Mouse (Mus musculus) c-Kit-positive CD71-positive TER-119-positive erythroid progenitor cells, embryonic 14.5 days (primary cell): ENCODE results near the gene Chchd6.

Experiments used
- DNase-seq: peaks from one replicate; pipeline ENCODE4 v3.0.0-alpha.2; 2013; ENCODE audit warnings: low spot score

Chchd6 gene

DNA sequence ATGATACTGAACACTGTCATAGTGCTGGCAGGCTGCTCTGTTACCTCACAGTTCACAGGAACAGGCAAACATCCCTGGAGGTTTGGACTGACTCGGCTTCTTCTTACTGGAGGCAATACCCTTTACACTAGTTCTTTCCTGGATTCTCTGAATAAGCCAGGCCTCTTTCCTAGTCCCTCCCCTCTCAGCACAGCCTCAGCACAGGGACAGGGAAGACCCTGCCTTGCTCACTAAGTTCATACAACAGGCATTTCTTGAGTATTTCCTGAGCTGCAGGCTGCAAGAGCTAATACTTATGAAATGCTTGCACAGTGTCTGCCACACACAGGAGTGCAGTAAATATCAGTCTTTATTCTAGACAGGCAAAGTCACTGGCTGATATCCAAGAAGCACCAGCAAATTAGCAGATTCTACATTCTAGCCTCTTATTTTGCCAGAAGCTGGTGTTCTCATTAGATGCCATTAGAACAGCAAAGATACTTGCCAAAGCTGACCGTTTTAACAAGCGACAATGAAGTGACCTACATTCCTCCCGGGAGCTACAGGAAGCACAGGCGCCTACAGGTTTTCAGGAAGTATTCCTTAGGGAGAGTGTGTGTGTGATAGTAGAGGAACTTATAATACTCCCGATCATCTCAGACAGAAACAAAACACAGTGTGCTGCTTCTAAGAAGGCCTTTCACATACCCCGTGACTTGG lies 142.3 kb downstream of the Chchd6 start:
- DNase-seq, result no peak

DNA sequence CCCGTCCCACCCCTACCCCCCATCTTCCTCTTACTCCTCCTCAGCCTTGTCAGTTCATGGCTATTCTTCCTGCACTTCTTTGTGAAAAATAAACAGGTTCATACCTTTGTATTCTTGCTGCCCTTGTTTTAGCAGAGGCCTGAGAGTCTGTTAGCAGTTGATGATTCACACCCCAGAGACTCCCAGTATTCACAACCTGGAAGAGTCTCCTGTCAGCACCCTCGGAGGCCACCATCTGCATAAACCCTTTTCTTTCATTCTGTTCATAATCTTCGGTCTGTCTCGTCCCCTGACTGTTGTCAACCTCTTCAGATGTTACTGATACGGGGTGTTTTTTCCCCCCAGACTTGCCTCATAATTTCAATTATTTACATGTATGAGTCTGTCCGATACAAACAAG lies 143.1 kb downstream of the Chchd6 start:
- no peak for DNase-seq

DNA sequence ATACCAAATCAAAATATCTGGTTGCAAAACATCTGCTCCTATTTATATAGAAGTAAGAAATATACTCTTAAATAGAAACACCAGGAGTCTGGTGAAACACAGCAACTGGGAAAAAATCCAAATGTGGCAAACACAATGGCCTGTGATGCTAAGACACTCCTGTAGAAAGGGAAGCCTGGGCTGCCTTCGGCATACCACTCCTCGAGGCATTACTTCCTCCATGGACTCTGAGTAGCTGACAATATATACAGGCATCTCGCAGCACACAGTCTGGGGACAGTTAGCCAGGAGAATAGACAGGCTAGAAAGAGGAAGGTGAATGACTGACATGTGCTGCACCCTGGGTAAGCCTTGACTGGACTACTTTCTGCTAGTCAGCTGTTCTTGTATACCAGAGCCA lies 146.7 kb downstream of the Chchd6 start:
- no peak for DNase-seq

DNA sequence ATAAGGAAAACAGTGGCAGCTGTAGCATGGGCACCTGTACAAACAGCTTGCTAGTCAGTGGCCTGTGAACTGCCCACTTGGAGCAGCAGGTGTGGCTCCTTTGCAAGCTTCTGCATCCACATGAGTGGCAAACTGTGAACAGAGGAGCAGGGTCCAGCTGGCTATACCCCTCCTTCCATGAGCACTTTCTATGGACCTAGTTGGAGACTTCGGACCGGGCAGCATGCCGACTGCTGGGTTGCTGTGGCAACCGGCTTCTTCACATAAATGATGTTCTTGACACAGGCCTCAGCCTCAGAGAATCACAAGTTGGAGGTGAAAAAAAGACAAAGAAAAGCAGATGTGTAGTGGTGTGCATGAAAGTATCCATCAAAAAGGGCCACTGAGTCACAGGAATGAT lies 154.8 kb downstream of the Chchd6 start:
- DNase-seq, result no peak

DNA sequence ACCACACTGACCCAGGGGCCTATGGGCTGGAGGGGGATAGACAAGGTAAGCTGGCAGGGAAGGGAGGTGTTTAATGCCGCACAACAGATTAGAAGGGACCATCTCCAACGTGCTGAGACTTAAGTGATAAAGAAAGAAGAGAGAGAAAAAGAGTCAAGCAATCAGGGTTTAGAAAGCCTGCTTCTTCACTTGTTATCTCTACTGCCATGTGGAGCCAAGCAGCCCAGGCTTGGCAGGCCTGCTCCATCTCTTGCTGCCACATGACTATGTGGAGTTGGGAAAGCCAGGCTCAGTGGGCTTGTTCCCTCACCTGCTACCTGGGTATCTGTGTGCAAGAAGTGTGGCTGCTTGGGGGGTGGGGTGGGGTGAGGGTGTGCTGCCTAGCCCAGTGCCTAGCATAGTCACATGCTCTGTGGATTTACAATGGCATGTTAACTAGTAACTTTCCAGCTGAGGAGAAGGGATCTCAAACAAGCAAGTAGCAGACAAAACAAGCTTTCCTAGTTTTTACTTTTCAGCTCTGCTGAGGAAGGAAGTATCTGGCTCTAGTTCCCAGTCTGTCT lies 163.5 kb downstream of the Chchd6 start:
- no peak for DNase-seq

DNA sequence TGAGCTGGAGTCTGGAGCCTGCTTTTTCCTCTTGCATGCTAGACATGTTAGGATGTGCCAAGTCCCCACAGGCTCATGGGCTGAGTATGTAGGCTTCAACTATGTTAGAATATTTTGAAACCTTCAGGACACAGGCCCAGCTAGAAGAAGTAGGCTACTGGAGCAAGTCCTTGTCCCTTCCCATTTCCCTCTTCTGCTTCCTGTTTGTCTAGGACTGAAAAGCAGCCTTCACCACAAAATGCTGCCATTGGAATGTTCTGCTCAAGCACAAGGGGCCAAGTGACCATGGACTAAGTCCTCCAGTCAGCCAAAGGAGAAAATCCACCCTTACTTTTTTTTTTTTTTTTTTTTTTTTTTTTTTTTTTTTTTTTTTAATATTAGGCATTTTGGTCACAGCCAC lies 164.7 kb downstream of the Chchd6 start:
- no peak for DNase-seq

DNA sequence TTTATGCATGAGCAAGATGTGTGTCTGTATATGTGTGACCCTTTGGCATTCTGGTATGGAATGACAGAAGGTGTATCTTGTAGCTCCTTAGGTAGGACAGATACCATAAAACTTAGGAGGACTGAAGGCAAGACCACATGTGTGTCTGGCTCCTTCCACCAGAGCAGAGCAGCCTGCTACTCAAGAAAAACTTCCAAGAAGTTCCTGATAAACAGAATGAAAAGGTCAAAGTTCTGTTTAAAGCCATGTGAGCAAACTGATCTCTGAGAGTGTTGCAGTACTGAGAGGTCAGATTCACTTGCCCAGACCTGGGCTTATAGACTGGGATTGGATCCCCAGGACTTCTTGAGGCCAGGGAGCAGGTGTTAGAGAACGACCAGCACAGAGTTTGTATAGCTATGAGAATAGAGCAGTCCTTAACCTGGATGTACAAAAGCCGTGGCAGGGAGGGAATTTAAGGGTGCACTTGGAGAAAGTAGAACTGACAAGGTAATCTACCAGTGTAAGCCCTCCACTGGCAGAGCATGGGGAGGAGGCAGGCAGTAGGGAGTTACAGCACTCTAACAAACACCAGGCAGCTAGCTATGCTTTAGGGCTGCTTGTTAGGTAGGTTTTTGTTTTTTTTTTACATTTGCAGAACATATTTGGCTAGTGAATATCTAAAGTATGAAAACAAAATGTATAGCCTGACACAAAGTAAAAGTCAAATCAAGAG lies 166.6 kb downstream of the Chchd6 start:
- no peak for DNase-seq

DNA sequence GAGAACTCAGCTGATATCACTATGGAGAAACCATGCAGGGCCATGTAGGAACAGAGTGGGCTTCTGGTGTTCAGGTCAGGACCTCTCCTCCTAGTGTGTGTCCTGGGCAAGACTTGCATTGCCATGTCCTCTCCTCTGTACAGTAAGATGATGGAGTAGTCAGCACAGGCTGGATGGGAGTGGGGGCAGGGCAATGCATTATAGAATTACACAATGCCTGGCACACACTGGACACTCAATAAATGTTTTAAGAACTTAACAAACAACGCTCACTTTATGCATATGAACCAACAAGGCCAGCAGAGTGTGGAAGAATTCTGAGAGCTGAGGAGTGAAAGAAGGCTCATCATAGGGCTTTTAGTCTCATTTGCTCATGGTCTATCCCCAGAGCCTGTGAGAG lies 171.0 kb downstream of the Chchd6 start:
- no peak for DNase-seq

DNA sequence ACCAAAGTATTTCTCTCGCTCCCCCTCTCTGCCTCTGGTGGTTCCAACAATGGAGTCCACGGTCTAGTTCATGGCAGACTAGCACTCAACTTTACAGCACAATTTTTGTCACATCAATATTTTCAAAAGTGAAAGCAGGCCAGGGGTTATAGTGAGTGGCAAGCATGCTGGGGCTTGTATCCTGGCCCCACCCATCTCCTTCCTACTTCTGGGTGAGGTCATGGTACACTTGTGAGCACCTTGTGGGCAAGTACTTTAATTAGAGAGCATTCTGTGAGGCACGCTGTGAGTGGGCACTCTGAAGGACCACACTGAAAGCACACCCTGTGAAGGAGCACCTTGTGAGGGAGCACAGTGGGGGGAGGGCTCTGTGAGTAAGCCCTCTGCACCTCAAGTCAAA lies 172.8 kb downstream of the Chchd6 start:
- no peak for DNase-seq

DNA sequence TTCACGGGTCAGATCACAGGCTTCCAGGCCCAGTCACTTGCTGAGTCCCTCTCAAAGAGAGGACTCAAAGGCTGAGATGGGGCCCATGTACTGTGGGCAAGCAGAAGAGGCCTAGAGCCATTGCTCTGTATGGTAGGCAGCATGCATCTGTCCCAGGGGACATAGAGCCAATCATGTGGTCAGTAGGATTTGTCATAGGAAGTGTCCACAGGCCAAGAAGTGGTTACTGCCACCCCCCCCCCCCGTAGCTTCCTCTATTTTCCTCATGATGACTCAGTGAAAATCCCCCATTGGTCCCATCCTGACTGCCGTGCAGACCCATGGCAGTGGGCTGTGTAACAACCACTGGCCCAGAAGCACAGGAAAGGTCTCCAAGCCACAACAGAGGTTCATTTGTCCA lies 173.5 kb downstream of the Chchd6 start:
- DNase-seq, result no peak

DNA sequence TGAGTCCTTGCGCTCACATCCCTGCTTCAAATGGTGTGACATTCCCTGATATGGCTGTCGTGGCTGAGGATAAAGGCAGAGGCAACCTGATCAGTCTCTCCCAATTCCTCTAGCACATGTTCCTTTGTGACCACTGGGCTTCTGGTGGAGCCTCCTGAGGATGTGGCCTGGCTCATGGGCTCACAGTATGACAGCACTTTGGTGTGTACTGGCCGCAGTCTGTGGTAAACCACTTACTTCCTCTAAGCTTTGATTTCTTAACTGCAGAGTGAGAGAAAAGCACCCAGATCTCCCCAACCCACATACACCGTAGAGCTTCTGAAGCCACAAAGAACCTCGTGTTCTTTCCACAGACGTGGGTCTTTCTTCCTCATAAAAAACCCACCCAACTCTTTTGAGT lies 173.9 kb downstream of the Chchd6 start:
- no peak for DNase-seq

DNA sequence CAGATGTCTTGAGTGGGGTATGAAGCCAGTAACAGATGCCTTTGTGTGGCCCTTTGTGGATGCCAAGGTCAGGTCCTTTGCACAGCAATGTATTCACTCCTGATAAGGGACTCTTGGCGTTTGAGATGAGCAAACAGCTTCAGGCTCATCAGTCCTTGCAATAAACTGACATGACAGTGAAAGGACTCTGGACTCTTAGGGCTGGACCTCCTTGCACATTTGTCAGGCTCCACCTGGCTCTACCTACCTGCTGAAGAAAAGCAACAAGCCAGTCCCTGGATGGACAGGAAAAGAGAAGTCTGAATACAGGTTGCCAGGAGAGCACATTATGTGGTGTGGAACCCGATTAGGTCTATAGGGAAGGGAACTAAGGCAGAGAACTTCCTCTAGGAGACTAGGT lies 174.7 kb downstream of the Chchd6 start:
- no peak for DNase-seq

DNA sequence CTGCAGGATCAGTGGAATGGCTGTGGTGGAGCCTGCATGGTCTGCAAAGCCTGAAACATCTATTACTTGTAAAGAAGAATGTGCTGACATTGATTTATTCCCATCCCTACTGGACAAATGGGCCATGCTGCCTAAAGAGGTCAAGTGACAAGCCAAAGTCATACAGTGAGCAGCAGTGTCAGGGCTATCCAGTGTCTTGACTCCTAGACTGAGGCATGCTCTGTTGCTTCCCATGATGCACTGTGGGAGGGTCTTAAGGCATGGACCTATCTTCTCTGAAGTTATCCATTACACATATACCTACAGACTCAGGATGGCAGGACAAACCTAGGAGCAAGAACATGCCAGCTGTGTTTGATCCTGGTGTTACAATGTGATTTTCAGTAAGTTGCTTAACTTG lies 175.3 kb downstream of the Chchd6 start:
- no peak for DNase-seq

DNA sequence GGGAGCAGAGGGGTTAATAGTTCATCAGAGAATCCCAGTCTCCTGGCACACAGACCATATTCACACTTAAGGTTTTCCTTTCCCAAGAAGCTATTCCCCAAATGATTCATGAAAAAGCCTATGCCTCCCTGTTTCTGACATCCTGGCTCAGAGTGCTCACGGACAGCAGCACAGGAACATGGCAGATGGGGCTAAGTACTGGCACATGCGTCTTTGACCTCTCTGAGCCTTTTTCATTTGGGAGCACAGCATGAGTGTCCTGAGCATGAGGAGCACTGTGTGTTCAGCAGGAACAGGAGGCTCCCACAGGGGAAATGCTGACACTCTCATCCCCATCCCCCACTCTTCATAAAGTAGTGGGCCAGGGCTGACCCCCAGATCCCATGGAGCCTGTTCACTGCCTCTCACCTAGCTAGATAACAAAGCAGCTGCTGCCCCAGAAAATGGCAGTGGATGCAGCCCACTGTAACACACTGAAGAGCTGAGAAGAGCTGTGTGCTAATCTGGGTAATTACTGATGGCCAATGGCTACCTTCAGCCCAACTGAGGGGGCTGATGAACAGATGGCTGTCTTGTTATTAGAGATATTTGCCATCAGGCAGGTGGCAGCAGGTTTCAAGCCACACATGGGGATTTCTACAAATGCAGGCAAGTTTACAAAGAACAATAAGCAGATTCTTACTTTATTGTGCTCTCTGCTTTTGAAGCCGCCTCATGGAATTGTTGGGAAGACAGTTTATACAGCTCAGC lies 176.2 kb downstream of the Chchd6 start:
- no peak for DNase-seq

DNA sequence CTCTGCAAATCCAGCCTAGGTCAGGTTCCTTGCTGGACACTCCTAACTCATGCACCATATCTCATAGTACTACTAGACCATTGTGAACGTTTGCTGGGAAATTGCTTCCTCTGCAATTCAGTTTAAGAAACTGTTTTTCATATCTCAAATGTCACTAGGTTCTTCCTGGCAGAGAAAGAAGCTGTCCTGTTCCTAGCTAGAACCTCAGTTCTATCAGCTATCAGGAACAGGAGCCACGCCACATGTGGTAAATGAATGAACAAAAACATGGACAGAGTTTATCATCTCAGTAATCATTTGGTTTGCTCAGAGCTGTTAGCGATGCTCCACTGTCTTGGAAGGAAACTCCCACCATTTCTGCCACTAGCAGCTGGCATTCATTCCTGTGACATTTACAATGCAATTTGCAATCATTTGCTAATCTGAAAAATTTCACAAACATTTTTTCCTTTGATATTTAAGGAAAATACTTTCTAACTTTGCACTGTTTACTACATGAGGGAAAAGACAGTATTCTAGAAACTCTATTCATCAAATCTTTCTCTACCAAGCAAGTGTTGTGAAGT lies 179.3 kb downstream of the Chchd6 start:
- DNase-seq, result no peak

DNA sequence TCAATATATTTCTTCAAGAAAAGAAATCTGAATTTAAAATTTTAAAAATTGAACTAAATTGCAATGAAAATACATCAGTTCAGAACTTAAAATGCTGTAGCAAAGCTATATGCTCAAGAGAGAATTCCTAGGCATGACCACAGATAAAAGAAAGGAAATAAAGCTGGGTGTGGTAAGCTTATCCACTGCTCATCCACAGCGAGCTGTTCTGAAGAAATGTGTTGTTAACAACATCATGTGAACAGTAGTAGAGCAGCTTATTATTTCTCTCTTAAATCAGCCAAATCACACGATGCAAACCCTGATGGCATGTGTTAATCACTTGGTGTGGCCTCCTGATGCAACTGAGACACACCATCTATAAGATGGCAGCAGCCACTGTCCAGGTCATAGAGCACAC lies 180.4 kb downstream of the Chchd6 start:
- DNase-seq, result no peak

DNA sequence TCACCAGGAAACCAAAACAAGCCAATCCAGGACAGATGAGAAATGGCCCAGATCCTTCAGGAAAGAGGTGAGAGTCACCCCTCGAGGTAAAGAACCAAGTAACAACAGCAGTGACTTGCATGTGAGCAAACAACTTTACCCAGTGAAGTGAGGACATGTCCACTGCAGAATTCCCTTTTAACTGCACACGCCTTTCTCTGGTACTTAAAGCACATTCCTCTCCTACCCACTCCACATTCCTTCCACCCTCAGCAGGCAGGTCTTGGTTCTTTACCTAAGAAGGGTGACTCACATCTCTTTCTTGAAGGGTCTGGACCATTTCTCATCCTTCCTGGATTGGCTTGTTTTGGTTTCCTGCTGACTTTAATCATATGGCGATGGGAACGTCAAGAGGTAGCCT lies 181.3 kb downstream of the Chchd6 start:
- no peak for DNase-seq

DNA sequence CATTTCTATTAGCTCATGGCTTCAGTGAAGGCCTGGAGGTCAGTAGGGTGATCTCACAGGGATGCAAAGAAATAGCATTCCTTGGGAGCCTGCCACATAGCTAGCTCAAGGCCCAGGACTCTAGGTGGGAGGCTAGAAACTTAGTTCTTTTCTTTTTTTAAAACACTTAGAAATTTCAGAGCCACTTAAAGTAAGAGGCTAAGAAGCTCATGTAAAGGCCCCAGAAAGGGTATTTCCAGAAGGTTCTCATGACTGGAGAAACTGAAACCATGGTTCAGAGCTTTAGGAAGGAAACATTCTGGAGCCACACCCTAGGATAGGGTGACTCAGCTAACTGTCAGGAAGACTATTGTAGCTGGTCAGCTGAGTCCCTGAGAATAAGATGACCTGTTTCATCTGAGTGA lies 182.0 kb downstream of the Chchd6 start:
- no peak for DNase-seq

DNA sequence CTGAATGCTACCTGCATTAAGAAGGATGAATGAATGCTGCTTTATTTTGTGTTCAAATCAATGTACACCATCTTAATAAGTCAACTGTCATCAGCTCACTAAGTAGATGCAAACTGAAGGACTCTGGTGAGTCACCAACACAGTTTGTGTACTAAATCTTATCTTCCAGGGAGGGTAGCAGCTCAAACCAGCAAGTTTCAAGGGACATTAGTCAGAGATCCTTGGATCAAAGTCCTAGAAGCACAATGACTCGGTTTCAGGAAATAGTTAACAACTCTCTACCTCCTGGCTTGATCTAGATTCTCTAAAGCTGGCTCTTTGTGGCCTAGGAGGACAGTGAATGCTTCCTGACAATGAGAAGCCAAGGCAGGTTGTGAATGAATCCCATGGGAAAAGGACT lies 182.9 kb downstream of the Chchd6 start:
- no peak for DNase-seq

DNA sequence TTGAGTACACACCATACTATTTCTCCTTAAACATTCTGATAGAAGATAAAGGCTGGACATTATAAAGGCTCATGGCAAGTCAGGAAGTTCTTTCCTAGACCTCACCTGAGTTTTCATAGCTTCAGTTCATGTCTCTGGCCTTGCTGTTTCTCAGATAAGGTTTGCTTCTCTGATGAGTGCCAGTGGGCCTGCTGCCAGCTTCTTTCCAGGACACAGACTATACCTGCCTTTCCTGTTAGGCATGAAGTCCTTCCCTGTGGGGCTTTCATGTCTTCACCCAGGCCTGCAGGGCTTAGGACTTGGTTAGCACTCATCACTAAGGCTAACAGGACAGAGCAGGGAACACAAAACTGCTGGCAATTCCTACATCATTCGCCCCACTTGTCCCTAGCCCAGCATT lies 186.4 kb downstream of the Chchd6 start:
- DNase-seq, result no peak

DNA sequence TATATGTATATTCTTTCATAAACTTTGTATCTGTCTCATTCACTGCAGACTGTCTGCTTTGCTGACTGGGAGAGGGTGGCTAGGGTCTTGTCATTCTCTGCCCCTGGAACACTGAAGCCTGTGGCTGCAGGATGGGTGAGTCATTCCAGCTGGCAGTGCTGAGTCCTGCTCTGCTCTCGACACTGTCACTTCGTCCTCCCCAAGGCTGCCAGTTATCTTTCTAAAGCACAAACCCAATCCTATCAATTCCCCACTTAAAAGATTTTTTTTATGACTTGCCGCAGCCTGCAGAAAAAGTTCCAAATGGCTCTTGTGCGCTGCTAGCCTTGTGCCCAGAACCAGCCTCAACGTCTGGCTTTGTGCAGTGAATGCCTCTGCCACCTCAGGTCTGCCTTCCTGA lies 187.2 kb downstream of the Chchd6 start:
- no peak for DNase-seq

DNA sequence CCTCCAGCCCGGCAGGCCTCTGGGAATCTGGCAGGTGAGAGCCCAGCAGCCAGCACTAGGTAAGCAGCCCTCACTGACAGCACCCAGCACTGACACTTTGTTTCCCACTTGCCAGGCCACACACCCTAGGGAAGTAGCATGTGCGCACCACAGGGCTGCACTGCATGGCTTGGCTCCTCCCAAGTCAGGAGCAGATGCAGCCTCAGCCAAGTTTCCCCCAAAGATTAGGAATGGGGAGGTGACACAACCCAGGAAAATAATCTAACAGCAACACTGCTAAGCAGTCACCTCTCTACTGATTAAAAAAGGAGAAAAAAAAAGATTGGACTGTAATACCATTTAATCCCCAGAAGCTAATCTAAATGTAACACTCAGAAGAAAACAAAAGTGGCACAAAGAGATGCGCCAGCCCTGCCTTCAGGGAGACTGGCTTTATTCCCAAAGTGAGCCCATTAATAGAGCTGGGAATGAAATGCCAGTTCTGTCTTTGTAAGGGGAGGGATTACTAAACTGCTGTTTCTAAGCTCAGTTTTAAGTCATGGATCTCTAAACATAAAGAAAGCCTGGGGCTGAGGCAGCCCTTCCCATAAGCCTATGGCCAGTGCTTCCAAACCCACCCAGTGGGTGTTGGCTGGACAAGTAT lies 188.1 kb downstream of the Chchd6 start:
- no peak for DNase-seq
